ENCODE assay signal across 9 mouse cellular contexts in genomic region chr11:4216248-4217000, GRCm38 (mm10). TPM values are rescaled to one million over a fixed set of nuclear protein-coding genes. Genes with fewer than 3 reads are reported as not detected.
A peak's percentile ranks its signal among the peaks of the same experiment; 100 is the strongest.
DNase-seq lines count a peak whose midpoint lies in the region; ATAC-seq lines count a peak whose summit lies in the region.
"Had no signal": no experiment of that assay in that cellular context is flagged by ENCODE, and none has a peak within 500 bp of the region (broad histone marks: within the 10 kb centered on the region; RNA-seq: fewer than 3 reads in every experiment).

No protein-coding gene starts in this region.

- H3K9ac ChIP-seq in midbrain, embryonic 15.5 days, result no peak overlapping the region
- no peak overlapping the region for H3K9ac ChIP-seq in forebrain, embryonic 13.5 days
- H3K9ac ChIP-seq: hindbrain, embryonic 15.5 days had no signal

- H3K4me1 ChIP-seq in midbrain, embryonic 15.5 days, result peaks cover 10% of the 10 kb centered on the region
- peaks cover 11% of the 10 kb centered on the region for H3K4me1 ChIP-seq in forebrain, embryonic 13.5 days

- peak; percentile 60 to 77 for DNase-seq in adrenal gland, adult (ENCODE audit: inconsistent age in 2 of 2, low spot score in 1 of 2)
- no peak for DNase-seq in adrenal gland, adult 18-20 months (ENCODE audit: low spot score in 2 of 2)
- DNase-seq in right cerebral cortex, adult 18-20 months, result peak; percentile 39
- no peak for DNase-seq in right cerebral cortex, postnatal 25 days
- peak; percentile 56 to 67 for DNase-seq in kidney, postnatal 4 days
- peak; percentile 38 for DNase-seq in yolk sac, embryonic 10.5 days (ENCODE audit: low spot score)

- peaks cover 11% of the 10 kb centered on the region; the same call in 1 of the 2 replicates for H3K36me3 ChIP-seq in midbrain, embryonic 15.5 days (replicated peaks)
- peaks cover 45% of the 10 kb centered on the region for H3K36me3 ChIP-seq in forebrain, embryonic 13.5 days (ENCODE audit: poor library complexity, severe bottlenecking)

- H3K27ac ChIP-seq in midbrain, embryonic 15.5 days, result no peak overlapping the region
- no peak overlapping the region for H3K27ac ChIP-seq in forebrain, embryonic 13.5 days
- H3K27ac ChIP-seq: hindbrain, embryonic 15.5 days had no signal

- 81% methylated on average over 9 of the region's 9 CpGs for WGBS in midbrain, embryonic 15.5 days
- 85% methylated on average over 9 of the region's 9 CpGs for WGBS in forebrain, embryonic 13.5 days

- H3K27me3 ChIP-seq in midbrain, embryonic 15.5 days (replicated peaks), result peaks cover 26% of the 10 kb centered on the region
- peaks cover 28% of the 10 kb centered on the region for H3K27me3 ChIP-seq in forebrain, embryonic 13.5 days

- no peak overlapping the region for H3K4me2 ChIP-seq in midbrain, embryonic 15.5 days
- H3K4me2 ChIP-seq in forebrain, embryonic 13.5 days, result no peak overlapping the region
- H3K4me2 ChIP-seq: hindbrain, embryonic 15.5 days had no signal

- no peaks in the 10 kb centered on the region for H3K9me3 ChIP-seq in midbrain, embryonic 15.5 days
- 0 out of 2 replicates have a peak, but pooled peaks cover 3% of the 10 kb centered on the region for H3K9me3 ChIP-seq in forebrain, embryonic 13.5 days (replicated peaks)
- H3K9me3 ChIP-seq: hindbrain, embryonic 15.5 days had no signal

- no peak for ATAC-seq in midbrain, embryonic 15.5 days (replicated peaks)
- no peak for ATAC-seq in forebrain, embryonic 13.5 days

- no peak overlapping the region for H3K4me3 ChIP-seq in midbrain, embryonic 15.5 days
- no peak overlapping the region for H3K4me3 ChIP-seq in forebrain, embryonic 13.5 days
- H3K4me3 ChIP-seq: hindbrain, embryonic 15.5 days had no signal

RNA-seq across cellular contexts. Expression of gene Castor1, which starts 1.6 kb away (rescaled TPM):
- 1 to 10 TPM; 3.0 to 5.1 TPM for total RNA-seq in adrenal gland, adult 18-20 months (2021)
- polyA plus RNA-seq in midbrain, embryonic 15.5 days (2015; fragmentation: Nextera tagmentation; extraction: Ambion mirVana), result 2.6 and 3.6 TPM in 2 replicates
- 0.85 and 1.4 TPM in 2 replicates for polyA plus RNA-seq in forebrain, embryonic 13.5 days (2015; fragmentation: Nextera tagmentation; extraction: Ambion mirVana)

RNA-seq across cellular contexts. Expression of gene Osm, which starts 19.8 kb away (rescaled TPM):
- under 1 TPM in 1 of 2 experiments, not detected in 1; 0.16 TPM for total RNA-seq in adrenal gland, adult 18-20 months (2021)
- 0.11 and 0.21 TPM in 2 replicates for polyA plus RNA-seq in midbrain, embryonic 15.5 days (2015; fragmentation: Nextera tagmentation; extraction: Ambion mirVana)
- not detected in 2 replicates for polyA plus RNA-seq in forebrain, embryonic 13.5 days (2015; fragmentation: Nextera tagmentation; extraction: Ambion mirVana)
- polyA plus RNA-seq: hindbrain, embryonic 15.5 days had no signal

RNA-seq across cellular contexts. Expression of gene Tbc1d10a, which starts 29.8 kb away (rescaled TPM):
- 10 to 100 TPM; 14.8 to 23.3 TPM for total RNA-seq in adrenal gland, adult 18-20 months (2021)
- 35.0 and 38.6 TPM in 2 replicates for polyA plus RNA-seq in midbrain, embryonic 15.5 days (2015; fragmentation: Nextera tagmentation; extraction: Ambion mirVana)
- polyA plus RNA-seq in forebrain, embryonic 13.5 days (2015; fragmentation: Nextera tagmentation; extraction: Ambion mirVana), result 23.4 and 23.7 TPM in 2 replicates

RNA-seq across cellular contexts. Expression of gene Lif, which starts 40.9 kb away (rescaled TPM):
- under 1 TPM; 0.07 to 0.86 TPM for total RNA-seq in adrenal gland, adult 18-20 months (2021)
- polyA plus RNA-seq in midbrain, embryonic 15.5 days (2015; fragmentation: Nextera tagmentation; extraction: Ambion mirVana), result 0.05 TPM in 1 of 2 replicates, not detected in the other
- 0.04 TPM in 1 of 2 replicates, not detected in the other for polyA plus RNA-seq in forebrain, embryonic 13.5 days (2015; fragmentation: Nextera tagmentation; extraction: Ambion mirVana)

RNA-seq across cellular contexts. Expression of gene Sf3a1, which starts 56.3 kb away (rescaled TPM):
- total RNA-seq in adrenal gland, adult 18-20 months (2021), result 10 to 100 TPM; 50.3 to 59.9 TPM
- 53.7 and 57.5 TPM in 2 replicates for polyA plus RNA-seq in midbrain, embryonic 15.5 days (2015; fragmentation: Nextera tagmentation; extraction: Ambion mirVana)
- 61.2 and 66.8 TPM in 2 replicates for polyA plus RNA-seq in forebrain, embryonic 13.5 days (2015; fragmentation: Nextera tagmentation; extraction: Ambion mirVana)

Comparison
In these comparisons a context has a peak if more than half of its experiments do, and no peak if none do; other contexts are left out.
1. DNase-seq: peak in adrenal gland, adult (2 of 2), right cerebral cortex, adult 18-20 months (single experiment), kidney, postnatal 4 days (2 of 2) and yolk sac, embryonic 10.5 days (single experiment); none in adrenal gland, adult 18-20 months (0 of 2) and right cerebral cortex, postnatal 25 days (single experiment).